Mouse (Mus musculus) frontal cortex, adult 2 months (tissue): Measurements from ENCODE around the gene Igfbp7. TPM values are rescaled to one million over a fixed set of nuclear protein-coding genes. Genes with fewer than 3 reads are reported as not detected.

Experiments
- DNase-seq, 2 experiments: peaks; one replicate each; pipeline ENCODE4 v3.0.0; 2022; ENCODE audit warnings: low spot score in 1 of 2; ENCODE audit errors: extremely low spot score in 1 of 2
- polyA plus RNA-seq: library from polyadenylated mRNA; depleted of rRNA; stranded (reverse); fragments of >200 nt; gene quantifications from 2 replicates; pipeline ENCODE4 v1.2.3, GENCODE M21; 2012

The Igfbp7 gene
- polyA plus RNA-seq, 1 experiment: 99.9 TPM

GRCm38 (mm10) chr5:77406371-77406871, 1.4 kb downstream of the Igfbp7 start:
- no peak for DNase-seq

- DNase-seq: no peak
Measured at GRCm38 (mm10) chr5:77405455-77406057, 2.3 kb downstream of the Igfbp7 start.

GRCm38 (mm10) chr5:77404941-77405340, 2.9 kb downstream of the Igfbp7 start:
- DNase-seq: no peak

- DNase-seq: no peak
Measured at GRCm38 (mm10) chr5:77402901-77403300, 4.9 kb downstream of the Igfbp7 start.

- no peak for DNase-seq
Measured at GRCm38 (mm10) chr5:77402137-77402536, 5.7 kb downstream of the Igfbp7 start.

- DNase-seq: no peak
Measured at GRCm38 (mm10) chr5:77400823-77401222, 7.0 kb downstream of the Igfbp7 start.

- no peak for DNase-seq
Measured at GRCm38 (mm10) chr5:77400151-77400550, 7.7 kb downstream of the Igfbp7 start.

- DNase-seq: no peak
Measured at GRCm38 (mm10) chr5:77399076-77399475, 8.8 kb downstream of the Igfbp7 start.

GRCm38 (mm10) chr5:77398285-77399057, 9.4 kb downstream of the Igfbp7 start:
- DNase-seq: no peak

GRCm38 (mm10) chr5:77393990-77394618, 13.7 kb downstream of the Igfbp7 start:
- peak in 1 of 2 experiments; percentile 17 for DNase-seq

GRCm38 (mm10) chr5:77393094-77393619, 14.7 kb downstream of the Igfbp7 start:
- no peak for DNase-seq

GRCm38 (mm10) chr5:77390272-77390671, 17.6 kb downstream of the Igfbp7 start:
- DNase-seq: no peak

- DNase-seq: no peak
Measured at GRCm38 (mm10) chr5:77388359-77388758, 19.5 kb downstream of the Igfbp7 start.

- DNase-seq: no peak
Measured at GRCm38 (mm10) chr5:77387414-77387704, 20.5 kb downstream of the Igfbp7 start.

- DNase-seq: no peak
Measured at GRCm38 (mm10) chr5:77386596-77387413, 21.0 kb downstream of the Igfbp7 start.

GRCm38 (mm10) chr5:77385900-77386595, 21.8 kb downstream of the Igfbp7 start:
- no peak for DNase-seq

GRCm38 (mm10) chr5:77385221-77385620, 22.6 kb downstream of the Igfbp7 start:
- DNase-seq: no peak

GRCm38 (mm10) chr5:77384724-77385123, 23.1 kb downstream of the Igfbp7 start:
- DNase-seq: no peak

GRCm38 (mm10) chr5:77383799-77384554, 23.9 kb downstream of the Igfbp7 start:
- DNase-seq: no peak
